Mouse (Mus musculus) large intestine, adult 2 months (tissue): ENCODE measurements around the gene Ubl7. TPM values are rescaled to one million over a fixed set of nuclear protein-coding genes. Genes with fewer than 3 reads are reported as not detected.

Source experiments
- DNase-seq: peaks from one replicate; pipeline ENCODE4 v3.0.0-alpha.2; 2012; ENCODE audit warnings: low read depth, low spot score
- WGBS: fragments of 180-500 bp; shearing (Covaris S2); methylation state at CpG from one replicate; pipeline ENCODE4 v1.1.7; 2018; 5-methylcytosine and 5-hydroxymethylcytosine counted together
- polyA plus RNA-seq: library from polyadenylated mRNA; depleted of rRNA; stranded (reverse); fragments of >200 nt; gene quantifications from 2 replicates; pipeline ENCODE4 v1.2.3, GENCODE M21; 2012

The Ubl7 gene
- polyA plus RNA-seq, 1 experiment = 84.7 TPM

GRCm38 (mm10) chr9:57943067-57943466 lies 32.3 kb downstream of the Ubl7 start:
- DNase-seq = no peak
- WGBS = 54% methylated on average over 2 of the region's 2 CpGs

DNA sequence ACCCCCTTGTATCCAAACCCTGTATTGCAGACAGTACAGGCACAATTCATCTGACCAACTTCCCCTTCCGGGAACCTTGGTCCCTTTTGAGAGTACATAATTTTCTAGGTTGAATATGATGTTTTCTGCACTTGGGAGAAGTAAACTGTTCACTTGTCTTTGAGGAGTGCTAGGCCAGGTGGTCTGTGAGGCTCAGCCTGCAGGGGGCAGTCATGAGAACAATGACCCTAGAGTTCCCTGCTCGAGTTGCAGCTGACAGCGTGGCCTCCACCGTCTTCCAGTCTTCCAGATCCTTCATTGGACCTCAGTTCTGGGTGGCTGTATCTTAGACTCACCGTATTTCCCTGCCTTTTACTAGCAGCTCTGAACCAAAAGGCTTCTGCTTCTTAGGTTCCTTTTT lies 33.8 kb downstream of the Ubl7 start:
- WGBS = 27% methylated on average over 5 of the region's 5 CpGs
- peak; percentile 42 for DNase-seq

- WGBS = 85% methylated on average over 8 of the region's 8 CpGs
- DNase-seq = no peak
Observed at GRCm38 (mm10) chr9:57945771-57946616, 35.2 kb downstream of the Ubl7 start.

GRCm38 (mm10) chr9:57947381-57948030 lies 36.7 kb downstream of the Ubl7 start:
- DNase-seq = no peak
- 42% methylated on average over 7 of the region's 7 CpGs for WGBS

DNA sequence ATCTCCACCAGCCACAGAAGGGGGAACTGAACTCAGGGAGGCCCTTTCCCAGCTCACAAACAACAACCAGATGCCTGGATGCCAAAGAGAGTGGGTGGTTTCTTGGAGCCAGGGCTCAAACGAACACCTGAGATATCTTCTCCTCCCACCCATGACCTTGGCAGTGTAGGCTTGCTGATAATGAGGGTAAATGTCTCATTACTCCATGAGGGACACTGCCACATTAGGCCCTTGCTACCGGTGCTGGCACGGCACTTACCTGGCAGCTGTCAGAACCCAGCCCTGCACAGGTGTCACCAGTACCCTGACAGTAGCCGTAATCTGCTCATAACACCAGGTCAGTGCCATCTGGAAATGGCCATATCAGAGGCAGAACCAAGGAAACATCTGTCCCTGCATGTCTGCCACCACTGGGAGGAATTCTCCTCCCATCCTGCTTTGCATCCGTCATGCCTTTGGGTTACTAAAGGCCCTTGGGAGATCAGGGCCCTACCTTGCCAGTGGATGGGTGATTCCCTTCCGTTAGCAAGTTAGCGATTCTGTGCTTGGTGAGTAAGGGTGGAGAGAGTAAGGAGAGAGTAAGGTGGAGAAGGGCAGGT lies 37.7 kb downstream of the Ubl7 start:
- DNase-seq = no peak
- 55% methylated on average over 7 of the region's 7 CpGs for WGBS

GRCm38 (mm10) chr9:57949102-57949704 lies 38.4 kb downstream of the Ubl7 start:
- 91% methylated on average over 8 of the region's 8 CpGs for WGBS
- no peak for DNase-seq

DNA sequence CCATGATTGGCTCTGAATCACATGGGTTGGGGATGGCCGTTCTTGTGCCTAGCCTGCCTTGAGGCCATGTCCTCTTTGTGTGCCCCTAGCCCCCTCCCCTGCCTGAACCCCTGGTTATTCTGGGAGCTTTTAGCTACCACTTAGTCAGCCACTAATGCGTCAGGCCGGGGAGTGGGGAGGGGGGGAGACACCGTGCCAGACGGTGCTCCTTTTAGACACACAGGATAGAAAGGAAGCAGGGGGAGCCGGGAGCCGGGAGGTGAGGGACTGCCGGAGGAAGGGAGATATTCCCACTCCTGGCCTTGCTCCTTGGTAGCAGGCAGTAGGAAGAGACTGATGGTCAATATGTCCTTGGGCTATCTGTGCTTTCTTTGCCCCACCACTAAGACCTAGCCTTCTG lies 39.1 kb downstream of the Ubl7 start:
- DNase-seq = no peak
- 70% methylated on average over 8 of the region's 8 CpGs for WGBS

GRCm38 (mm10) chr9:57950519-57950918 lies 39.7 kb downstream of the Ubl7 start:
- no peak for DNase-seq
- WGBS = 54% methylated on average over 9 of the region's 9 CpGs

- 84% methylated on average over 6 of the region's 6 CpGs for WGBS
- no peak for DNase-seq
Observed at GRCm38 (mm10) chr9:57951993-57952392, 41.2 kb downstream of the Ubl7 start.

DNA sequence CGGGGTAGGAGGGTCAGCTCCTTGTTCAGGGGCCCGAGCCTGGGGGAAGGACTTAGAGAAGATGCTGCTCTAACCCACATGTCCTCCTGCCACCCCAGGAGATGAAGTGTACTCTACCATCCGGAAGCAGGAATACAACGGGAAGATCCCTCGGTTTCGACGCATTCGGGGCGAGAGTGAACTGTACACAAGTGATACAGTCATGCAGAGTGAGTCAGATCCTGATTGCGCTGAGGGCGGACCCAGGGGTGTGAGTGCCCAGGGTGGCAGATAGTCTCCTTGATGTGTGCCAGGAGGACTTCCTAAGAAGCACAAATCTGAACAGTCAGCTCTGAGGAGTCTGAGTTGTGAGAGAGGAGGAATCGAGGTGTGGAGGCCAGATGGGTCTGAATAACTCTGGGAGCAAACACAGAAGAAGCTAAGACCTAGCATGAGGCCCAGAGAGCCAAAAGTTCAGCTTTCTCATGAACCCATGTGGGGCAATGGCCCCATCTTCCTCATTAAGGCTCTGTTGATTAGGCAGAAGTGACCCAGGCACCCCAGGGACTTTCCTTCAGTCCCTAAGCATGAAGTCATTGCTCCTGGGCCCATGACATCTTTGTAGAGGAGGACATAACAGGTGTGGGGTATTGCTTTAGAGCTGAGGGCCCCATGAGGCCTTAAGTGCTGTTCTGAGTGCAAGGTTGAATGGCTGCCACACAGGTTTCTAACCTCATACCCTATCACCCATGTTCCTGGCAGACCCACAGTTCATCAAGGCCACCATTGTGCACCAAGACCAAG lies 44.4 kb downstream of the Ubl7 start:
- DNase-seq = no peak
- WGBS = 80% methylated on average over 12 of the region's 12 CpGs

DNA sequence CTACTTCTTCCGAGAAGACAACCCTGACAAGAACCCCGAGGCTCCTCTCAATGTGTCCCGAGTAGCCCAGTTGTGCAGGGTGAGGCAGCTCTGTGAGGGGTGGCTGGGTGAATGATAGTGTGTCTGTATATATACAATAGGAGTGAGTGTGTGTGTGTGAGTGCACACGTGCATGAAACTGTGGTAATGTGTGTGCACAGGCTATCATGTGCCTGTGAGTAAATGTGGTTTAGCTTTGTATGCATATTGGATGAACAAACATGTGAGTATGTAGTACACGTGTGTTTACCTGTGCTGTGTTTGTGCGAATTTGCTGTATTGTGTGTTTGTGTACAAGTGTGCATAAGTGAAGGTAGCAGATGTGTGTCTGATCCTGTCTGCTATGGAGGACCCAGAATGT lies 45.0 kb downstream of the Ubl7 start:
- DNase-seq = no peak
- 84% methylated on average over 6 of the region's 6 CpGs for WGBS

GRCm38 (mm10) chr9:57956196-57956837 lies 45.5 kb downstream of the Ubl7 start:
- no peak for DNase-seq
- 82% methylated on average over 9 of the region's 9 CpGs for WGBS

DNA sequence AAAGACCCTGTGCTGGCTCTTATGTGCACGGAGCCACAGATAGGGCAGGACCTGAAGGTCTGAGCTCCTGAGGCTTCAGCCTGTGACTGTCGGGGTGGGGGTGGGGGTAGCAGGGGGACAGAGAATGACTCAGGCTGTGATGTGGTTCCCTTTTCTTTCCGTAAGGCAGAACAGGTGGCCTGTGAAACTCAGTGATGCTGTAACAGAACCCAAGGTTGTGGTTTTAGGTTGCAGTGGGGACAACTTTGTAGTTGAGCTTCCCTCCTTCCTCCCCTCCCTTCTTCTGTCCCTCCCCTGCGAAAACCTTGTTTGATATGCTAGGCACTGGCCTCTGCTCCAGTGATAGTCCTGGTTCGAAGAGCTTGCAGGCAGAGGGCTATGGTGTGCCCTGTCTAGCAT lies 46.1 kb downstream of the Ubl7 start:
- DNase-seq = no peak
- 77% methylated on average over 5 of the region's 5 CpGs for WGBS

GRCm38 (mm10) chr9:57958615-57959014 lies 47.8 kb downstream of the Ubl7 start:
- DNase-seq = no peak
- 84% methylated on average over 1 of the region's 1 CpGs for WGBS

- no peak for DNase-seq
- 68% methylated on average over 10 of the region's 10 CpGs for WGBS
Observed at GRCm38 (mm10) chr9:57959399-57959798, 48.6 kb downstream of the Ubl7 start.

- no peak for DNase-seq
- WGBS = 86% methylated on average over 17 of the region's 17 CpGs
Observed at GRCm38 (mm10) chr9:57959886-57960866, 49.4 kb downstream of the Ubl7 start.

DNA sequence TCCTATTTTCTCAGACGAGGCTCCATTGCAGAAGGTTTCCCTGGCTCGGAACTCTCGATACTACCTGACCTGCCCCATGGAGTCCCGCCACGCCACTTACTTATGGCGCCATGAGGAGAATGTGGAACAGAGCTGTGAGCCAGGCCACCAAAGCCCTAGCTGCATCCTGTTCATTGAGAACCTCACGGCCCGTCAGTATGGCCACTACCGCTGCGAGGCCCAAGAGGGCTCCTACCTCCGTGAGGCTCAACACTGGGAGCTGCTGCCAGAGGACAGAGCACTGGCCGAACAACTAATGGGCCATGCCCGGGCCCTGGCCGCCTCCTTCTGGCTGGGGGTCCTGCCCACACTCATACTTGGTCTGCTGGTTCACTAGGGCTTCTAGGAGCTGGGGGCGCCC lies 50.4 kb downstream of the Ubl7 start:
- WGBS = 93% methylated on average over 15 of the region's 15 CpGs
- no peak for DNase-seq
